Mouse (Mus musculus) MEL (cell line): ENCODE measurements around the gene Scaf4. TPM values are rescaled to one million over a fixed set of nuclear protein-coding genes. Genes with fewer than 3 reads are reported as not detected.

Experiments
- DNase-seq: peaks from one replicate; pipeline ENCODE4 v3.0.0; 2011; ENCODE audit warnings: low read depth, low spot score
- H3K27ac ChIP-seq: 2 replicates; pipeline ENCODE4 v1.5.1; 2012; ENCODE audit warnings: low read depth, mild to moderate bottlenecking, control low read depth, low read length, moderate library complexity; ENCODE audit not compliant: control insufficient read depth
- H3K27me3 ChIP-seq, 2 experiments: fragments of 150-350 bp in 1 of 2; sonication (generic) in 1 of 2; 2 replicates each; pipeline ENCODE4 v1.6.1; 2012; ENCODE audit warnings: low read length in 2 of 2, mild to moderate bottlenecking in 2 of 2, improper control_type of control experiment in 1 of 2, moderate library complexity in 1 of 2; ENCODE audit not compliant: insufficient read depth in 2 of 2, control insufficient read depth in 1 of 2
- H3K36me3 ChIP-seq, 2 experiments: 2 replicates each; pipeline ENCODE4 v1.6.1; 2012 to 2014; ENCODE audit warnings: low read length in 2 of 2, improper control_type of control experiment in 1 of 2, inconsistent platforms in 1 of 2, mild to moderate bottlenecking in 1 of 2; ENCODE audit not compliant: insufficient read depth in 2 of 2, control insufficient read depth in 1 of 2
- H3K4me1 ChIP-seq, 2 experiments: fragments of 150-350 bp in 1 of 2; sonication (generic) in 1 of 2; 2 replicates each; pipeline ENCODE4 v1.6.1; 2012; ENCODE audit warnings: low read length in 2 of 2, improper control_type of control experiment in 1 of 2, mild to moderate bottlenecking in 1 of 2; ENCODE audit not compliant: insufficient read depth in 2 of 2, control insufficient read depth in 1 of 2
- H3K4me3 ChIP-seq, 2 experiments: fragments of 150-350 bp in 1 of 2; sonication (generic) in 1 of 2; 2 replicates each; pipeline ENCODE4 v1.5.1; 2012; ENCODE audit warnings: low read depth in 2 of 2, low read length in 2 of 2, mild to moderate bottlenecking in 2 of 2, moderate library complexity in 2 of 2, control low read depth in 1 of 2, improper control_type of control experiment in 1 of 2; ENCODE audit not compliant: control insufficient read depth in 1 of 2, insufficient read depth in 1 of 2
- H3K79me2 ChIP-seq: 2 replicates; pipeline ENCODE4 v1.6.1; 2012; ENCODE audit warnings: mild to moderate bottlenecking, low read length, moderate library complexity; ENCODE audit not compliant: control insufficient read depth, poor library complexity, insufficient read depth
- H3K9ac ChIP-seq: 2 replicates; pipeline ENCODE4 v1.6.1; 2012; ENCODE audit warnings: low read depth, mild to moderate bottlenecking, control low read depth, low read length, moderate library complexity; ENCODE audit not compliant: control insufficient read depth, poor library complexity, severe bottlenecking
- H3K9me3 ChIP-seq: fragments of 150-350 bp; sonication (generic); replicated peaks from 2 replicates; pipeline ENCODE4 v1.6.1; 2012; ENCODE audit warnings: mild to moderate bottlenecking, low read length, improper control_type of control experiment, moderate library complexity; ENCODE audit not compliant: insufficient read depth
- BHLHE40 ChIP-seq: IDR thresholded peaks from 2 replicates; pipeline ENCODE4 v1.6.1; 2012; ENCODE audit warnings: low read depth, mild to moderate bottlenecking, inconsistent platforms, low read length, improper control_type of control experiment, borderline replicate concordance
- CHD1 ChIP-seq: IDR thresholded peaks from 2 replicates; pipeline ENCODE4 v1.6.1; 2012; ENCODE audit warnings: low read depth, mild to moderate bottlenecking, inconsistent platforms, low read length, improper control_type of control experiment
- CHD2 ChIP-seq: IDR thresholded peaks from 2 replicates; pipeline ENCODE4 v1.6.1; 2011; ENCODE audit warnings: low read length, improper control_type of control experiment
- CTCF ChIP-seq, 3 experiments: IDR thresholded peaks in 2 of 3; conservative IDR thresholded peaks in 1 of 3; 2 replicates each; pipeline ENCODE4 v1.5.1; 2011 to 2012; ENCODE audit warnings: low read length in 3 of 3, low read depth in 2 of 3, mild to moderate bottlenecking in 2 of 3, improper control_type of control experiment in 1 of 3, inconsistent platforms in 1 of 3, mixed read lengths in 1 of 3, moderate library complexity in 1 of 3; ENCODE audit not compliant: control insufficient read depth in 1 of 3, insufficient read depth in 1 of 3, poor library complexity in 1 of 3, severe bottlenecking in 1 of 3
- ELF1 ChIP-seq: IDR thresholded peaks from 2 replicates; pipeline ENCODE4 v1.6.1; 2014; ENCODE audit warnings: low read depth, mild to moderate bottlenecking, inconsistent platforms, low read length, improper control_type of control experiment, moderate library complexity
- EP300 ChIP-seq, 2 experiments: IDR thresholded peaks; 2 replicates each; pipeline ENCODE4 v1.6.1; 2011; ENCODE audit warnings: improper control_type of control experiment in 2 of 2, low read length in 2 of 2, low read depth in 1 of 2, mild to moderate bottlenecking in 1 of 2
- GATA1 ChIP-seq: IDR thresholded peaks from 2 replicates; pipeline ENCODE4 v1.6.1; 2011; ENCODE audit warnings: low read depth, low read length, improper control_type of control experiment
- HCFC1 ChIP-seq: IDR thresholded peaks from 2 replicates; pipeline ENCODE4 v1.6.1; 2012; ENCODE audit warnings: low read depth, mild to moderate bottlenecking, inconsistent platforms, low read length, improper control_type of control experiment, moderate library complexity
- JUND ChIP-seq: IDR thresholded peaks from 2 replicates; pipeline ENCODE4 v1.6.1; 2011; ENCODE audit warnings: low read depth, mild to moderate bottlenecking, improper control_type of control experiment, low read length
- KAT2A ChIP-seq: conservative IDR thresholded peaks from 2 replicates; pipeline ENCODE4 v1.6.1; 2012; ENCODE audit warnings: low read depth, low read length, improper control_type of control experiment, inconsistent platforms
- MAFK ChIP-seq: IDR thresholded peaks from 2 replicates; pipeline ENCODE4 v1.6.1; 2011; ENCODE audit warnings: low read depth, mild to moderate bottlenecking, low read length, improper control_type of control experiment, borderline replicate concordance
- MAX ChIP-seq: IDR thresholded peaks from 2 replicates; pipeline ENCODE4 v1.6.1; 2011; ENCODE audit warnings: low read length, improper control_type of control experiment
- MXI1 ChIP-seq: IDR thresholded peaks from 2 replicates; pipeline ENCODE4 v1.6.1; 2011; ENCODE audit warnings: mild to moderate bottlenecking, low read depth, low read length, improper control_type of control experiment
- MYB ChIP-seq: IDR thresholded peaks from 2 replicates; pipeline ENCODE4 v1.6.1; 2011; ENCODE audit warnings: mild to moderate bottlenecking, low read depth, low read length, improper control_type of control experiment
- NRF1 ChIP-seq: IDR thresholded peaks from 2 replicates; pipeline ENCODE4 v1.6.1; 2014; ENCODE audit warnings: low read depth, mild to moderate bottlenecking, inconsistent platforms, low read length, improper control_type of control experiment, moderate library complexity; ENCODE audit not compliant: poor library complexity, insufficient read depth, severe bottlenecking
- RAD21 ChIP-seq: IDR thresholded peaks from 2 replicates; pipeline ENCODE4 v1.6.1; 2011; ENCODE audit warnings: mild to moderate bottlenecking, low read depth, low read length, improper control_type of control experiment
- TAL1 ChIP-seq: IDR thresholded peaks from 2 replicates; pipeline ENCODE4 v1.6.1; 2012; ENCODE audit warnings: mild to moderate bottlenecking, inconsistent platforms, low read length, moderate library complexity, mixed read lengths
- USF1 ChIP-seq: IDR thresholded peaks from 2 replicates; pipeline ENCODE4 v1.6.1; 2014; ENCODE audit warnings: low read depth, mild to moderate bottlenecking, inconsistent platforms, low read length, improper control_type of control experiment, moderate library complexity
- USF2 ChIP-seq, 2 experiments: IDR thresholded peaks; 2 replicates each; pipeline ENCODE4 v1.6.1; 2011 to 2012; ENCODE audit warnings: improper control_type of control experiment in 2 of 2, low read length in 2 of 2, borderline replicate concordance in 1 of 2, inconsistent platforms in 1 of 2, low read depth in 1 of 2, mild to moderate bottlenecking in 1 of 2; ENCODE audit not compliant: insufficient read depth in 1 of 2
- ZNF384 ChIP-seq: IDR thresholded peaks from 2 replicates; pipeline ENCODE4 v1.6.1; 2012; ENCODE audit warnings: low read depth, mild to moderate bottlenecking, inconsistent platforms, low read length, improper control_type of control experiment
- polyA plus RNA-seq, 2 experiments: library from polyadenylated mRNA; stranded (reverse) in 1 of 2; unstranded in 1 of 2; fragments of >175 nt in 1 of 2; fragments of >200 nt in 1 of 2; gene quantifications; 2 replicates each; pipeline versions ENCODE4 v1.2.1 to v1.2.4; 2012; ENCODE audit warnings: low replicate concordance in 2 of 2, low read depth in 1 of 2; ENCODE audit not compliant: insufficient read length in 2 of 2, insufficient read depth in 1 of 2, missing spikeins in 1 of 2
- total RNA-seq: library from RNA; depleted of rRNA; stranded (reverse); fragments of 300-350 nt; gene quantifications from 2 replicates; pipeline ENCODE4 v1.2.3, GENCODE M21; 2012

The Scaf4 gene
- total and polyA plus RNA-seq, 3 experiments: 12.3 to 56.2 TPM; not detected in 1

- TF ChIP-seq GATA1: peak; percentile 69; the same call in 1 of the 2 replicates
- TF ChIP-seq MXI1: no peak; the same call in 1 of the 2 replicates
Observed at GRCm38 (mm10) chr16:90184135-90184534, 100.2 kb downstream of the Scaf4 start (continued).

- Histone ChIP-seq H3K9ac (no peak overlapping the region), H3K27ac (no peak overlapping the region), H3K4me1 (peaks cover 29 to 49% of the 10 kb centered on the region in 2 experiments), H3K27me3 (no peaks in the 10 kb centered on the region), H3K79me2 (no peaks in the 10 kb centered on the region), H3K36me3 (peaks cover 0 to 40% of the 10 kb centered on the region in 2 experiments; a peak in 2 of 4 replicates), H3K4me3 (no peak overlapping the region), H3K9me3 (no peaks in the 10 kb centered on the region)
- no peak for DNase-seq
- no peak for TF ChIP-seq ELF1
- no peak for TF ChIP-seq USF1
- TF ChIP-seq KAT2A: no peak
- TF ChIP-seq MAFK: no peak
- TF ChIP-seq HCFC1: no peak
- TF ChIP-seq CHD2: no peak
- no peak for TF ChIP-seq MAX
- no peak for TF ChIP-seq USF2 (IDR thresholded peaks at IDR 0.05; ENCODE audit: borderline replicate concordance in 1 of 2, insufficient read depth in 1 of 2, low read depth in 1 of 2, low read length in 2 of 2)
- TF ChIP-seq NRF1: no peak
- TF ChIP-seq GATA1: no peak
- no peak for TF ChIP-seq RAD21
- TF ChIP-seq CTCF (IDR thresholded peaks at IDR 0.05 in 2 of 3, conservative IDR thresholded peaks at IDR 0.05 in 1 of 3; ENCODE audit: control insufficient read depth in 1 of 3, insufficient read depth in 1 of 3, low read depth in 2 of 3, low read length in 3 of 3, poor library complexity in 1 of 3, severe bottlenecking in 1 of 3): no peak
- no peak for TF ChIP-seq TAL1
- no peak for TF ChIP-seq BHLHE40
- TF ChIP-seq MYB: no peak
- TF ChIP-seq CHD1: no peak
- no peak for TF ChIP-seq JUND
- no peak for TF ChIP-seq EP300 (IDR thresholded peaks at IDR 0.05; ENCODE audit: low read depth in 1 of 2, low read length in 2 of 2)
- TF ChIP-seq ZNF384: no peak
Observed at GRCm38 (mm10) chr16:90181673-90182072, 102.6 kb downstream of the Scaf4 start.
